Mouse (Mus musculus) MEL (cell line): ENCODE measurements around the gene Igfals. TPM values are rescaled to one million over a fixed set of nuclear protein-coding genes. Genes with fewer than 3 reads are reported as not detected.

Experiments used
- DNase-seq: peaks from one replicate; pipeline ENCODE4 v3.0.0; 2011; ENCODE audit warnings: low read depth, low spot score
- H3K27ac ChIP-seq: 2 replicates; pipeline ENCODE4 v1.5.1; 2012; ENCODE audit warnings: low read depth, mild to moderate bottlenecking, control low read depth, low read length, moderate library complexity; ENCODE audit not compliant: control insufficient read depth
- H3K27me3 ChIP-seq, 2 experiments: fragments of 150-350 bp in 1 of 2; sonication (generic) in 1 of 2; 2 replicates each; pipeline ENCODE4 v1.6.1; 2012; ENCODE audit warnings: low read length in 2 of 2, mild to moderate bottlenecking in 2 of 2, improper control_type of control experiment in 1 of 2, moderate library complexity in 1 of 2; ENCODE audit not compliant: insufficient read depth in 2 of 2, control insufficient read depth in 1 of 2
- H3K36me3 ChIP-seq, 2 experiments: 2 replicates each; pipeline ENCODE4 v1.6.1; 2012 to 2014; ENCODE audit warnings: low read length in 2 of 2, improper control_type of control experiment in 1 of 2, inconsistent platforms in 1 of 2, mild to moderate bottlenecking in 1 of 2; ENCODE audit not compliant: insufficient read depth in 2 of 2, control insufficient read depth in 1 of 2
- H3K4me1 ChIP-seq, 2 experiments: fragments of 150-350 bp in 1 of 2; sonication (generic) in 1 of 2; 2 replicates each; pipeline ENCODE4 v1.6.1; 2012; ENCODE audit warnings: low read length in 2 of 2, improper control_type of control experiment in 1 of 2, mild to moderate bottlenecking in 1 of 2; ENCODE audit not compliant: insufficient read depth in 2 of 2, control insufficient read depth in 1 of 2
- H3K4me3 ChIP-seq, 2 experiments: fragments of 150-350 bp in 1 of 2; sonication (generic) in 1 of 2; 2 replicates each; pipeline ENCODE4 v1.5.1; 2012; ENCODE audit warnings: low read depth in 2 of 2, low read length in 2 of 2, mild to moderate bottlenecking in 2 of 2, moderate library complexity in 2 of 2, control low read depth in 1 of 2, improper control_type of control experiment in 1 of 2; ENCODE audit not compliant: control insufficient read depth in 1 of 2, insufficient read depth in 1 of 2
- H3K79me2 ChIP-seq: 2 replicates; pipeline ENCODE4 v1.6.1; 2012; ENCODE audit warnings: mild to moderate bottlenecking, low read length, moderate library complexity; ENCODE audit not compliant: control insufficient read depth, poor library complexity, insufficient read depth
- H3K9ac ChIP-seq: 2 replicates; pipeline ENCODE4 v1.6.1; 2012; ENCODE audit warnings: low read depth, mild to moderate bottlenecking, control low read depth, low read length, moderate library complexity; ENCODE audit not compliant: control insufficient read depth, poor library complexity, severe bottlenecking
- H3K9me3 ChIP-seq: fragments of 150-350 bp; sonication (generic); replicated peaks from 2 replicates; pipeline ENCODE4 v1.6.1; 2012; ENCODE audit warnings: mild to moderate bottlenecking, low read length, improper control_type of control experiment, moderate library complexity; ENCODE audit not compliant: insufficient read depth
- BHLHE40 ChIP-seq: IDR thresholded peaks from 2 replicates; pipeline ENCODE4 v1.6.1; 2012; ENCODE audit warnings: low read depth, mild to moderate bottlenecking, inconsistent platforms, low read length, improper control_type of control experiment, borderline replicate concordance
- ELF1 ChIP-seq: IDR thresholded peaks from 2 replicates; pipeline ENCODE4 v1.6.1; 2014; ENCODE audit warnings: low read depth, mild to moderate bottlenecking, inconsistent platforms, low read length, improper control_type of control experiment, moderate library complexity
- GABPA ChIP-seq: IDR thresholded peaks from 2 replicates; pipeline ENCODE4 v1.6.1; 2012; ENCODE audit warnings: low read depth, mild to moderate bottlenecking, inconsistent platforms, low read length, improper control_type of control experiment, moderate library complexity
- KAT2A ChIP-seq: conservative IDR thresholded peaks from 2 replicates; pipeline ENCODE4 v1.6.1; 2012; ENCODE audit warnings: low read depth, low read length, improper control_type of control experiment, inconsistent platforms
- MAFK ChIP-seq: IDR thresholded peaks from 2 replicates; pipeline ENCODE4 v1.6.1; 2011; ENCODE audit warnings: low read depth, mild to moderate bottlenecking, low read length, improper control_type of control experiment, borderline replicate concordance
- MYC ChIP-seq: IDR thresholded peaks from 2 replicates; pipeline ENCODE4 v1.6.1; 2011; ENCODE audit warnings: low read depth, mild to moderate bottlenecking, low read length, improper control_type of control experiment, moderate library complexity
- POLR2A ChIP-seq, 2 experiments: IDR thresholded peaks; 2 replicates each; pipeline ENCODE4 v1.6.1; 2011 to 2012; ENCODE audit warnings: low read length in 2 of 2, mild to moderate bottlenecking in 2 of 2, control low read depth in 1 of 2, improper control_type of control experiment in 1 of 2, low read depth in 1 of 2, moderate library complexity in 1 of 2; ENCODE audit not compliant: control insufficient read depth in 1 of 2, insufficient read depth in 1 of 2, poor library complexity in 1 of 2
- POLR2AphosphoS2 ChIP-seq: IDR thresholded peaks from 2 replicates; pipeline ENCODE4 v1.6.1; 2011; ENCODE audit warnings: low read length, improper control_type of control experiment
- POLR2AphosphoS5 ChIP-seq: IDR thresholded peaks from 2 replicates; pipeline ENCODE4 v1.6.1; 2012; ENCODE audit warnings: low read depth, borderline replicate concordance, mild to moderate bottlenecking, inconsistent platforms, low read length, moderate library complexity, mixed read lengths
- ZC3H11A ChIP-seq: IDR thresholded peaks from 2 replicates; pipeline ENCODE4 v1.6.1; 2012; ENCODE audit warnings: low read depth, mild to moderate bottlenecking, inconsistent platforms, low read length, improper control_type of control experiment
- ZKSCAN1 ChIP-seq: IDR thresholded peaks from 2 replicates; pipeline ENCODE4 v1.6.1; 2012; ENCODE audit warnings: low read depth, mild to moderate bottlenecking, inconsistent platforms, low read length, improper control_type of control experiment, moderate library complexity
- ZMIZ1 ChIP-seq: IDR thresholded peaks from 2 replicates; pipeline ENCODE4 v1.6.1; 2012; ENCODE audit warnings: low read depth, mild to moderate bottlenecking, inconsistent platforms, low read length, improper control_type of control experiment, moderate library complexity
- polyA plus RNA-seq, 2 experiments: library from polyadenylated mRNA; stranded (reverse) in 1 of 2; unstranded in 1 of 2; fragments of >175 nt in 1 of 2; fragments of >200 nt in 1 of 2; gene quantifications; 2 replicates each; pipeline versions ENCODE4 v1.2.1 to v1.2.4; 2012; ENCODE audit warnings: low replicate concordance in 2 of 2, low read depth in 1 of 2; ENCODE audit not compliant: insufficient read length in 2 of 2, insufficient read depth in 1 of 2, missing spikeins in 1 of 2
- total RNA-seq: library from RNA; depleted of rRNA; stranded (reverse); fragments of 300-350 nt; gene quantifications from 2 replicates; pipeline ENCODE4 v1.2.3, GENCODE M21; 2012

The Igfals gene
- total and polyA plus RNA-seq, 3 experiments = 0.04 TPM; not detected in 2

DNA sequence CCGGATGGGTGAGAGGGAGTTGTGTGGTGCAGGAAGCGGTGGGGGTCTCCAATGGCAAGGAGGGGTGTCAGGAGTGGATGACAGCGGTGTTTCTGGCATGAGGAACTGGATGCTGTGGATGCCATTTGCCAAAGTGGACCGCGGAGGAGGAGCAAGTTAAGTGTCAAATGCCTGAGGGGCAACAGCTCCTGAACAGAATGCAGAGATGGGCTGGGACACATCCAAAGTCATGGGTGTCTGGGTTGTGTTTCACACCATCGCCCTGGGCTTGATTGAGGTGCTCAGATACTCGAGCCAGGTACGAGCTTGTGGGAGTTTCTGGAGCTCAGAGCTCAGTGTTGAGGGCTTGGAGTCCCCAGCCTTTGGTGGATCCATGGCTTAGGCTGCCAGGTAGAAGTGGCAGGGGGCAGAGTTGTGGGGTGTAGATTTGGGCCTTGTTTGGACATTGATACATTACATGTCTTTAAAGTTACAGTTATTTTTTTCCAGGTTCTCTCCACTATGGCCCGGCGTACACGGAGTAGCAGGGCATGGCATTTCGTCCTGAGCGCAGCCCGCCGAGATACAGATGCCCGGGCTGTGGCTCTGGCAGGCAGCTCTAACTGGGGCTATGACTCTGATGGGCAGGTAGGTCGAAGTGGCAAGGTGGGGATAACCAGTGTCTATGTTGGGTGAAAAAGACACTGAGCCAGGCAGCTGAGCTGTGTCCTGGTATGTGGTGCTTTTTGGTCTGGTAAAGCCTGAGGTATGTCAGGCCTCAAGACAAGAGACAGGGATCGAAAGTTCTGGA, 21.7 kb downstream of the Igfals start:
- H3K9ac ChIP-seq = peak overlapping the region; percentile 89
- H3K4me3 ChIP-seq = peak overlapping the region; percentile 84 to 93
- DNase-seq = peak; percentile 47
- TF ChIP-seq BHLHE40 (no peak), POLR2A (IDR thresholded peaks at IDR 0.05; ENCODE audit: control insufficient read depth in 1 of 2, insufficient read depth in 1 of 2, low read depth in 1 of 2, low read length in 2 of 2, poor library complexity in 1 of 2) (peak in 1 of 2 experiments; percentile 8; a peak in 1 of 4 replicates), MAFK (no peak), ZC3H11A (no peak), GABPA (no peak), MYC (no peak)
- H3K4me1 ChIP-seq = peaks cover 0 to 14% of the 10 kb centered on the region in 2 experiments; a peak in 1 of 4 replicates
- no peak overlapping the region for H3K27ac ChIP-seq
- peaks cover 0 to 2% of the 10 kb centered on the region in 2 experiments; a peak in 3 of 4 replicates for H3K36me3 ChIP-seq
- H3K79me2 ChIP-seq = peaks cover 22% of the 10 kb centered on the region
- no peaks in the 10 kb centered on the region for H3K27me3 ChIP-seq
- H3K9me3 ChIP-seq = no peaks in the 10 kb centered on the region

DNA sequence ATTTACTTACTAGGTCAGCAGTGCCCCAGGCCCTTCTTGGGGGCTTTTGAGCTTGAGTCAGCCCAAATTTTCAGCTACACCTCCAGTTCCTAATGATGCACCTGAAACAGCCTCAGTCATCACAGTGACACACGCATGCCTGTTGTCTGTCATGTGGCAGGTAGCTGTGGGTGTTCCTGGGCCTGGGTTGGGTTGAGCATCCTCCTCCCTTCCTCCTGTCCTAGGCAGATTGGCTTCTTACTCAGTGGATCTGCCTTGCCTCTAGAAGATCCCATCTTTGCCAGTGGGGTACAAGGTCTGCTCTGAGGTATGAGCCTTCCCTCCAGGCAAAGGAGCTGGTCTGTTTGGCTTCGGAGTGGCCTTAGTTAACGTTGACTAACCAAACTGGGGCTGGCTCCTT, 23.1 kb downstream of the Igfals start:
- DNase-seq = no peak
- H3K27ac ChIP-seq = no peak overlapping the region
- TF ChIP-seq ELF1 (no peak), ZKSCAN1 (no peak), ZMIZ1 (no peak), POLR2A (IDR thresholded peaks at IDR 0.05; ENCODE audit: control insufficient read depth in 1 of 2, insufficient read depth in 1 of 2, low read depth in 1 of 2, low read length in 2 of 2, poor library complexity in 1 of 2) (0 out of 4 replicates have a peak, but pooled peaks of 1 of the 2 experiments have one; percentile 29), POLR2AphosphoS5 (no peak), MYC (no peak), POLR2AphosphoS2 (peak; percentile 55; the same call in 1 of the 2 replicates), MAFK (no peak), KAT2A (no peak)
- H3K4me3 ChIP-seq = no peak overlapping the region
- no peak overlapping the region for H3K9ac ChIP-seq
- H3K4me1 ChIP-seq = peaks cover 0 to 13% of the 10 kb centered on the region in 2 experiments; a peak in 2 of 4 replicates
- peaks cover 0 to 3% of the 10 kb centered on the region in 2 experiments; a peak in 3 of 4 replicates for H3K36me3 ChIP-seq
- H3K9me3 ChIP-seq = no peaks in the 10 kb centered on the region
- peaks cover 29% of the 10 kb centered on the region for H3K79me2 ChIP-seq
- H3K27me3 ChIP-seq = no peaks in the 10 kb centered on the region
